Mouse (Mus musculus): ENCODE results near the gene St14. TPM values are rescaled to one million over a fixed set of nuclear protein-coding genes. Genes with fewer than 3 reads are reported as not detected.
"Not testable (repeated sequence)": the region's sequence is repeated elsewhere in the genome, so short reads cannot be mapped to it uniquely, and the experiment has no call there.

St14 gene
- total and polyA plus RNA-seq, 2 experiments from 2014 or later: 1.2 to 1.9 TPM

- Histone ChIP-seq H3K9me3 (ENCODE audit: low read length) (no peaks in the 10 kb centered on the region), H3K27me3 (ENCODE audit: insufficient read depth, low read length) (no peaks in the 10 kb centered on the region), H3K4me3 (ENCODE audit: low read depth, low read length) (no peak overlapping the region), H3K4me1 (ENCODE audit: insufficient read depth, low read length) (no peaks in the 10 kb centered on the region), H3K27ac (ENCODE audit: low read depth, low read length) (no peak overlapping the region), H3K4me2 (ENCODE audit: low read depth, low read length, poor library complexity, severe bottlenecking) (no peak overlapping the region), H3K36me3 (ENCODE audit: insufficient read depth, low read length) (0 out of 2 replicates have a peak, but pooled peaks cover 2% of the 10 kb centered on the region), H3K9ac (replicated peaks; ENCODE audit: low read length, poor library complexity, severe bottlenecking) (no peak overlapping the region)
- TF ChIP-seq CTCF (IDR thresholded peaks at IDR 0.05): no peak
- WGBS: 81% methylated on average over 7 of the region's 7 CpGs
- ATAC-seq (ENCODE audit: low FRiP score) (no peak), DNase-seq (ENCODE audit: low spot score) (no peak)
Observed at GRCm38 (mm10) chr9:31073797-31074196, 57.9 kb downstream of the St14 start.

- 94% methylated on average over 5 of the region's 5 CpGs for WGBS
- no peaks in the 10 kb centered on the region for H3K9me3 ChIP-seq (ENCODE audit: low read length)
- H3K27ac ChIP-seq (ENCODE audit: low read depth, low read length): no peak overlapping the region
- no peak overlapping the region for H3K4me3 ChIP-seq (ENCODE audit: low read depth, low read length)
- DNase-seq (ENCODE audit: low spot score) (no peak), ATAC-seq (ENCODE audit: low FRiP score) (no peak)
- H3K4me1 ChIP-seq (ENCODE audit: insufficient read depth, low read length): no peaks in the 10 kb centered on the region
- H3K36me3 ChIP-seq (ENCODE audit: insufficient read depth, low read length): peaks cover 5% of the 10 kb centered on the region; the same call in 1 of the 2 replicates
- no peak overlapping the region for H3K4me2 ChIP-seq (ENCODE audit: low read depth, low read length, poor library complexity, severe bottlenecking)
- no peaks in the 10 kb centered on the region for H3K27me3 ChIP-seq (ENCODE audit: insufficient read depth, low read length)
- H3K9ac ChIP-seq (replicated peaks; ENCODE audit: low read length, poor library complexity, severe bottlenecking): no peak overlapping the region
- no peak for TF ChIP-seq CTCF (IDR thresholded peaks at IDR 0.05)
Observed at GRCm38 (mm10) chr9:31072256-31072655, 59.4 kb downstream of the St14 start.

GRCm38 (mm10) chr9:31070706-31071105 lies 60.9 kb downstream of the St14 start:
- no peak overlapping the region for H3K4me3 ChIP-seq (ENCODE audit: low read depth, low read length)
- no peak overlapping the region for H3K4me2 ChIP-seq (ENCODE audit: low read depth, low read length, poor library complexity, severe bottlenecking)
- H3K36me3 ChIP-seq (ENCODE audit: insufficient read depth, low read length): peaks cover 6% of the 10 kb centered on the region; the same call in 1 of the 2 replicates
- WGBS: 97% methylated on average over 7 of the region's 8 CpGs
- H3K9ac ChIP-seq (replicated peaks; ENCODE audit: low read length, poor library complexity, severe bottlenecking): no peak overlapping the region
- no peak overlapping the region for H3K27ac ChIP-seq (ENCODE audit: low read depth, low read length)
- ATAC-seq (ENCODE audit: low FRiP score) (no peak), DNase-seq (ENCODE audit: low spot score) (no peak)
- TF ChIP-seq CTCF (IDR thresholded peaks at IDR 0.05): no peak
- no peaks in the 10 kb centered on the region for H3K9me3 ChIP-seq (ENCODE audit: low read length)
- H3K27me3 ChIP-seq (ENCODE audit: insufficient read depth, low read length): no peaks in the 10 kb centered on the region
- no peaks in the 10 kb centered on the region for H3K4me1 ChIP-seq (ENCODE audit: insufficient read depth, low read length)

GRCm38 (mm10) chr9:31058723-31059122 lies 72.9 kb downstream of the St14 start:
- 86% methylated on average over 2 of the region's 2 CpGs for WGBS
- no peak overlapping the region for H3K4me2 ChIP-seq (ENCODE audit: low read depth, low read length, poor library complexity, severe bottlenecking)
- H3K36me3 ChIP-seq (ENCODE audit: insufficient read depth, low read length): peaks cover 6% of the 10 kb centered on the region; the same call in 1 of the 2 replicates
- ATAC-seq (ENCODE audit: low FRiP score) (no peak), DNase-seq (ENCODE audit: low spot score) (no peak)
- no peak for TF ChIP-seq CTCF (IDR thresholded peaks at IDR 0.05)
- no peak overlapping the region for H3K27ac ChIP-seq (ENCODE audit: low read depth, low read length)
- no peaks in the 10 kb centered on the region for H3K27me3 ChIP-seq (ENCODE audit: insufficient read depth, low read length)
- H3K4me1 ChIP-seq (ENCODE audit: insufficient read depth, low read length): no peaks in the 10 kb centered on the region
- H3K4me3 ChIP-seq (ENCODE audit: low read depth, low read length): no peak overlapping the region
- no peaks in the 10 kb centered on the region for H3K9me3 ChIP-seq (ENCODE audit: low read length)
- no peak overlapping the region for H3K9ac ChIP-seq (replicated peaks; ENCODE audit: low read length, poor library complexity, severe bottlenecking)

GRCm38 (mm10) chr9:31051509-31051908 lies 80.1 kb downstream of the St14 start:
- H3K4me3 ChIP-seq (ENCODE audit: low read depth, low read length); H3K4me1 ChIP-seq (ENCODE audit: insufficient read depth, low read length); ATAC-seq (ENCODE audit: low FRiP score); H3K27me3 ChIP-seq (ENCODE audit: insufficient read depth, low read length); H3K9ac ChIP-seq (replicated peaks; ENCODE audit: low read length, poor library complexity, severe bottlenecking); H3K36me3 ChIP-seq (ENCODE audit: insufficient read depth, low read length); H3K9me3 ChIP-seq (ENCODE audit: low read length); H3K4me2 ChIP-seq (ENCODE audit: low read depth, low read length, poor library complexity, severe bottlenecking); DNase-seq (ENCODE audit: low spot score); H3K27ac ChIP-seq (ENCODE audit: low read depth, low read length): not testable (repeated sequence)
- WGBS: 92% methylated on average over 6 of the region's 6 CpGs

GRCm38 (mm10) chr9:31050208-31050607 lies 81.4 kb downstream of the St14 start:
- H3K4me3 ChIP-seq (ENCODE audit: low read depth, low read length): no peak overlapping the region
- ATAC-seq (ENCODE audit: low FRiP score) (no peak), DNase-seq (ENCODE audit: low spot score) (no peak)
- no peak overlapping the region for H3K9ac ChIP-seq (replicated peaks; ENCODE audit: low read length, poor library complexity, severe bottlenecking)
- WGBS: 97% methylated on average over 5 of the region's 5 CpGs
- no peaks in the 10 kb centered on the region for H3K36me3 ChIP-seq (ENCODE audit: insufficient read depth, low read length)
- TF ChIP-seq CTCF (IDR thresholded peaks at IDR 0.05): no peak
- no peaks in the 10 kb centered on the region for H3K4me1 ChIP-seq (ENCODE audit: insufficient read depth, low read length)
- no peak overlapping the region for H3K27ac ChIP-seq (ENCODE audit: low read depth, low read length)
- no peaks in the 10 kb centered on the region for H3K27me3 ChIP-seq (ENCODE audit: insufficient read depth, low read length)
- no peak overlapping the region for H3K4me2 ChIP-seq (ENCODE audit: low read depth, low read length, poor library complexity, severe bottlenecking)
- no peaks in the 10 kb centered on the region for H3K9me3 ChIP-seq (ENCODE audit: low read length)

Other genes starting within 250 kb of the St14 start
- gene Adamts15, start 209.4 kb downstream of the St14 start, total RNA-seq (2014; rRNA removed): 18.3 and 19.3 TPM in 2 replicates
- 4.7 and 5.9 TPM in 2 replicates for gene Adamts15, start 209.4 kb downstream of the St14 start, polyA plus RNA-seq (2015; fragmentation: Nextera tagmentation; extraction: Ambion mirVana)
- 2.9 and 3.0 TPM in 2 replicates for gene Adamts8, start 189.3 kb downstream of the St14 start, total RNA-seq (2014; rRNA removed)
- 1.2 and 1.9 TPM in 2 replicates for gene Adamts8, start 189.3 kb downstream of the St14 start, polyA plus RNA-seq (2015; fragmentation: Nextera tagmentation; extraction: Ambion mirVana)
- gene Zbtb44, start 101.2 kb downstream of the St14 start, total RNA-seq (2014; rRNA removed): 14.2 and 18.2 TPM in 2 replicates
- gene Zbtb44, start 101.2 kb downstream of the St14 start, polyA plus RNA-seq (2015; fragmentation: Nextera tagmentation; extraction: Ambion mirVana): 3.0 and 3.6 TPM in 2 replicates
- gene Aplp2, start 80.0 kb upstream of the St14 start, total RNA-seq (2014; rRNA removed): 379 and 425 TPM in 2 replicates
- gene Aplp2, start 80.0 kb upstream of the St14 start, polyA plus RNA-seq (2015; fragmentation: Nextera tagmentation; extraction: Ambion mirVana): 406 and 441 TPM in 2 replicates
- 14.8 and 17.3 TPM in 2 replicates for gene Prdm10, start 148.7 kb upstream of the St14 start, total RNA-seq (2014; rRNA removed)
- 4.6 and 5.0 TPM in 2 replicates for gene Prdm10, start 148.7 kb upstream of the St14 start, polyA plus RNA-seq (2015; fragmentation: Nextera tagmentation; extraction: Ambion mirVana)